Mouse (Mus musculus) lung, adult 2 months (tissue): Measurements from ENCODE around the gene Vcpkmt.

ENCODE experiments used
- CTCF ChIP-seq: fragments of 200-500 bp; IDR thresholded peaks from 2 replicates; pipeline ENCODE4 v1.5.1; 2011; ENCODE audit warnings: mild to moderate bottlenecking, low read length, control low read depth; ENCODE audit not compliant: insufficient read depth
- POLR2A ChIP-seq: fragments of 200-500 bp; IDR thresholded peaks from 2 replicates; pipeline ENCODE4 v1.6.1; 2011; ENCODE audit warnings: low read depth, mild to moderate bottlenecking, control low read depth, low read length, borderline replicate concordance; ENCODE audit errors: extremely low read depth

GRCm38 (mm10) chr12:69545456-69546178 is 37.2 kb downstream of the Vcpkmt start:
- TF ChIP-seq POLR2A = no peak
- no peak for TF ChIP-seq CTCF
